Mouse (Mus musculus): Measurements from ENCODE around the gene Taf1b. TPM values are rescaled to one million over a fixed set of nuclear protein-coding genes. Genes with fewer than 3 reads are reported as not detected.

Gene Taf1b
- polyA plus RNA-seq, 3 experiments from 2014 or later, result 66.4 to 86.6 (median 67.8) TPM

Other genes starting within 250 kb of the Taf1b start
- gene Grhl1, start 73.9 kb downstream of the Taf1b start, polyA plus RNA-seq (2017; shearing (Covaris generic)), result 1 to 10 TPM; 3.3 to 4.7 (median 4.0) TPM
- gene Klf11, start 152.9 kb downstream of the Taf1b start, polyA plus RNA-seq (2017; shearing (Covaris generic)), result 1 to 10 TPM; 2.3 to 3.6 (median 2.7) TPM
- gene Cys1, start 183.5 kb downstream of the Taf1b start, polyA plus RNA-seq (2017; shearing (Covaris generic)), result not detected
- gene Rrm2, start 209.9 kb downstream of the Taf1b start, polyA plus RNA-seq (2017; shearing (Covaris generic)), result 100 to 1,000 TPM in 1 of 3 experiments, 10 to 100 TPM in 2; 41.3 to 492 (median 44.8) TPM

All from inflammation-experienced regulatory T-cells, adult 6 months (primary cell).